Mouse (Mus musculus): ENCODE data around the gene Fastkd2. TPM values are rescaled to one million over a fixed set of nuclear protein-coding genes. Genes with fewer than 3 reads are reported as not detected.

Fastkd2 gene
- total RNA-seq, 2 experiments from 2014 or later, result 15.9 to 23.1 TPM

Other genes with a start within 250 kb of the Fastkd2 start
- gene Gm39653, start 114.6 kb upstream of the Fastkd2 start, total RNA-seq (2021), result not detected
- not detected for gene Dytn, start 43.7 kb upstream of the Fastkd2 start, total RNA-seq (2021)
- gene Mdh1b, start 296 bp upstream of the Fastkd2 start, total RNA-seq (2021), result under 1 TPM in 1 of 2 experiments, not detected in 1; 0.34 TPM
- under 1 TPM; 0.22 to 0.40 TPM for gene 4933402D24Rik, start 38.7 kb downstream of the Fastkd2 start, total RNA-seq (2021)